Mouse (Mus musculus) kidney, embryonic 14.5 days (tissue): ENCODE measurements around the gene Tmtc1. TPM values are rescaled to one million over a fixed set of nuclear protein-coding genes. Genes with fewer than 3 reads are reported as not detected.

ENCODE experiments used
- ATAC-seq: fragments of 200-750 bp; cut with Nextera tagmentation; 2 replicates; pipeline ENCODE4 v1.8.0; 2017; ENCODE audit warnings: moderate number of reproducible peaks, mild to moderate bottlenecking, moderate TSS enrichment, moderate library complexity; ENCODE audit not compliant: low FRiP score, low TSS enrichment
- H3K27ac ChIP-seq: fragments of 300-500 bp; sonication (generic); 2 replicates; pipeline ENCODE4 v1.5.1; 2014; ENCODE audit warnings: low read depth, mild to moderate bottlenecking, low read length, moderate library complexity, mixed read lengths
- H3K27me3 ChIP-seq: fragments of 300-500 bp; sonication (generic); 2 replicates; pipeline ENCODE4 v1.6.1; 2014; ENCODE audit warnings: mild to moderate bottlenecking, low read length; ENCODE audit not compliant: control insufficient read depth, insufficient read depth
- H3K36me3 ChIP-seq: fragments of 300-500 bp; sonication (generic); 2 replicates; pipeline ENCODE4 v1.6.1; 2014; ENCODE audit warnings: low read length, mixed read lengths; ENCODE audit not compliant: control insufficient read depth, insufficient read depth
- H3K4me1 ChIP-seq: fragments of 300-500 bp; sonication (generic); 2 replicates; pipeline ENCODE4 v1.6.1; 2014; ENCODE audit warnings: low read length, mixed read lengths; ENCODE audit not compliant: control insufficient read depth, insufficient read depth
- H3K4me2 ChIP-seq: fragments of 300-500 bp; sonication (generic); replicated peaks from 2 replicates; pipeline ENCODE4 v1.6.1; 2014; ENCODE audit warnings: low read depth, mild to moderate bottlenecking, low read length
- H3K4me3 ChIP-seq: fragments of 300-500 bp; sonication (generic); 2 replicates; pipeline ENCODE4 v1.5.1; 2014; ENCODE audit warnings: mild to moderate bottlenecking, low read length
- H3K9ac ChIP-seq: fragments of 300-500 bp; sonication (generic); 2 replicates; pipeline ENCODE4 v1.6.1; 2014; ENCODE audit warnings: low read depth, mild to moderate bottlenecking, low read length, moderate library complexity
- H3K9me3 ChIP-seq: fragments of 300-500 bp; sonication (generic); 2 replicates; pipeline ENCODE4 v1.6.1; 2016; ENCODE audit warnings: low read length; ENCODE audit not compliant: control insufficient read depth
- WGBS: fragments of 180-500 bp; shearing (Covaris S2); extraction: QIAGEN DNeasy Blood & Tissue Kit; methylation state at CpG from one replicate; pipeline ENCODE4 v1.1.7; 2014; 5-methylcytosine and 5-hydroxymethylcytosine counted together
- polyA plus RNA-seq: library from polyadenylated mRNA; unstranded; fragments of >200 nt; fragmentation: Nextera tagmentation; extraction: Ambion mirVana; gene quantifications from 2 replicates; pipeline ENCODE4 v1.2.1, GENCODE M21; 2014

The Tmtc1 gene
- polyA plus RNA-seq, 1 experiment from 2014 or later, result 2.5 TPM

GRCm38 (mm10) chr6:148241685-148242084 lies 202.5 kb downstream of the Tmtc1 start:
- no peak overlapping the region for H3K27ac ChIP-seq
- ATAC-seq, result no peak
- no peak overlapping the region for H3K4me3 ChIP-seq
- H3K4me2 ChIP-seq, result no peak overlapping the region
- H3K4me1 ChIP-seq, result no peaks in the 10 kb centered on the region
- WGBS, result 92% methylated on average over 5 of the region's 5 CpGs
- H3K36me3 ChIP-seq, result no peaks in the 10 kb centered on the region
- H3K9me3 ChIP-seq, result no peaks in the 10 kb centered on the region
- H3K27me3 ChIP-seq, result no peaks in the 10 kb centered on the region
- no peak overlapping the region for H3K9ac ChIP-seq

- Histone ChIP-seq H3K27ac (no peak overlapping the region), H3K4me1 (no peaks in the 10 kb centered on the region), H3K4me3 (no peak overlapping the region), H3K9me3 (no peaks in the 10 kb centered on the region), H3K4me2 (no peak overlapping the region), H3K9ac (no peak overlapping the region), H3K36me3 (no peaks in the 10 kb centered on the region), H3K27me3 (no peaks in the 10 kb centered on the region)
- 93% methylated on average over 1 of the region's 1 CpGs for WGBS
- no peak for ATAC-seq
Observed at GRCm38 (mm10) chr6:148239311-148239710, 204.9 kb downstream of the Tmtc1 start.

GRCm38 (mm10) chr6:148237453-148237852 lies 206.7 kb downstream of the Tmtc1 start:
- Histone ChIP-seq H3K4me2 (no peak overlapping the region), H3K4me3 (no peak overlapping the region), H3K27ac (no peak overlapping the region), H3K9ac (no peak overlapping the region), H3K27me3 (no peaks in the 10 kb centered on the region), H3K4me1 (no peaks in the 10 kb centered on the region), H3K9me3 (no peaks in the 10 kb centered on the region), H3K36me3 (no peaks in the 10 kb centered on the region)
- 71% methylated on average over 5 of the region's 5 CpGs for WGBS
- ATAC-seq, result no peak

- 75% methylated on average over 3 of the region's 3 CpGs for WGBS
- Histone ChIP-seq H3K4me3 (no peak overlapping the region), H3K27me3 (no peaks in the 10 kb centered on the region), H3K27ac (no peak overlapping the region), H3K9ac (no peak overlapping the region), H3K4me1 (no peaks in the 10 kb centered on the region), H3K9me3 (no peaks in the 10 kb centered on the region), H3K36me3 (no peaks in the 10 kb centered on the region), H3K4me2 (no peak overlapping the region)
- no peak for ATAC-seq
Observed at GRCm38 (mm10) chr6:148234105-148234828, 209.9 kb downstream of the Tmtc1 start.

- 64% methylated on average over 3 of the region's 3 CpGs for WGBS
- Histone ChIP-seq H3K4me3 (no peak overlapping the region), H3K27ac (no peak overlapping the region), H3K9me3 (no peaks in the 10 kb centered on the region), H3K9ac (no peak overlapping the region), H3K4me2 (no peak overlapping the region), H3K4me1 (no peaks in the 10 kb centered on the region), H3K27me3 (no peaks in the 10 kb centered on the region), H3K36me3 (no peaks in the 10 kb centered on the region)
- ATAC-seq, result no peak
Observed at GRCm38 (mm10) chr6:148227542-148227941, 216.6 kb downstream of the Tmtc1 start.

- no peaks in the 10 kb centered on the region for H3K36me3 ChIP-seq
- no peaks in the 10 kb centered on the region for H3K9me3 ChIP-seq
- no peak overlapping the region for H3K9ac ChIP-seq
- ATAC-seq, result no peak
- no peaks in the 10 kb centered on the region for H3K27me3 ChIP-seq
- H3K4me3 ChIP-seq, result no peak overlapping the region
- no peak overlapping the region for H3K27ac ChIP-seq
- 19% methylated on average over 2 of the region's 2 CpGs for WGBS
- no peak overlapping the region for H3K4me2 ChIP-seq
- no peaks in the 10 kb centered on the region for H3K4me1 ChIP-seq
Observed at GRCm38 (mm10) chr6:148222686-148223085, 221.5 kb downstream of the Tmtc1 start.

- 90% methylated on average over 2 of the region's 2 CpGs for WGBS
- H3K4me2 ChIP-seq, result no peak overlapping the region
Observed at GRCm38 (mm10) chr6:148218235-148219076, 225.7 kb downstream of the Tmtc1 start.

GRCm38 (mm10) chr6:148216752-148217151 lies 227.4 kb downstream of the Tmtc1 start:
- Histone ChIP-seq H3K9ac (no peak overlapping the region), H3K4me2 (no peak overlapping the region), H3K9me3 (no peaks in the 10 kb centered on the region), H3K36me3 (no peaks in the 10 kb centered on the region), H3K4me3 (no peak overlapping the region), H3K4me1 (peaks cover 5% of the 10 kb centered on the region; the same call in 1 of the 2 replicates), H3K27me3 (no peaks in the 10 kb centered on the region), H3K27ac (no peak overlapping the region)
- 96% methylated on average over 4 of the region's 4 CpGs for WGBS
- ATAC-seq, result no peak

More at GRCm38 (mm10) chr6:148218235-148219076, 225.7 kb downstream of the Tmtc1 start:
- Histone ChIP-seq H3K9ac (no peak overlapping the region), H3K36me3 (no peaks in the 10 kb centered on the region), H3K27ac (no peak overlapping the region), H3K4me1 (no peaks in the 10 kb centered on the region), H3K4me3 (no peak overlapping the region), H3K27me3 (no peaks in the 10 kb centered on the region), H3K9me3 (no peaks in the 10 kb centered on the region)
- no peak for ATAC-seq

GRCm38 (mm10) chr6:148214765-148215164 lies 229.4 kb downstream of the Tmtc1 start:
- WGBS, result 9% methylated on average over 5 of the region's 5 CpGs
- ATAC-seq, result no peak
- no peaks in the 10 kb centered on the region for H3K9me3 ChIP-seq

More at GRCm38 (mm10) chr6:148214765-148215164, 229.4 kb downstream of the Tmtc1 start:
- H3K9ac ChIP-seq, result no peak overlapping the region
- H3K36me3 ChIP-seq, result no peaks in the 10 kb centered on the region
- H3K27me3 ChIP-seq, result no peaks in the 10 kb centered on the region
- H3K4me1 ChIP-seq, result peaks cover 5% of the 10 kb centered on the region; the same call in 1 of the 2 replicates
- no peak overlapping the region for H3K27ac ChIP-seq
- H3K4me2 ChIP-seq, result no peak overlapping the region
- no peak overlapping the region for H3K4me3 ChIP-seq
